Mouse (Mus musculus) spleen, postnatal 4 days (tissue): ENCODE data around the gene Ccdc33.

Experiments used
- DNase-seq, 2 experiments: peaks; one replicate each; pipeline ENCODE4 v3.0.0; 2022; ENCODE audit warnings: low spot score in 2 of 2

Ccdc33 gene

DNA sequence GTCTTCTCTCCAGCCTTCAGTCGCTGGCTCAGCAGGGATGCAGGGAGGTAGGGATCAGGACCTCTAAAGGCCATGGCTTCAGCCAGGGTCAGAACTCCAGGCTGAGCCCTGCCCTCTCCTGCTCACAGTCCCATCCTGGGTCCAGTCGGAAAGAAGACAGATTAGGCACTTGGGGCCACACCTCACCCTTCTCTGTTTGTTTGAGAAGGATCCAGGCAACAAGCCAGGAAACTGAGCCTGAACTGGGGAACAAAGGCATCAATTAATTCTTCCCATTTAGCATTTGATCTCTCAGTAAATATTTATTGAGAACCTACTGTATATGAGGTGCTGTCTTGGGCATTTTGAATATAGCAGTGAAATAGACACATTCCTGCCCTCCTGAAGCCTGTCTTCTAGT is at the start of gene Ccdc33:
Gene Ccdc33 (minus strand): TSS at position 153 of the 400 bp plus-strand sequence.
- DNase-seq: no peak

DNA sequence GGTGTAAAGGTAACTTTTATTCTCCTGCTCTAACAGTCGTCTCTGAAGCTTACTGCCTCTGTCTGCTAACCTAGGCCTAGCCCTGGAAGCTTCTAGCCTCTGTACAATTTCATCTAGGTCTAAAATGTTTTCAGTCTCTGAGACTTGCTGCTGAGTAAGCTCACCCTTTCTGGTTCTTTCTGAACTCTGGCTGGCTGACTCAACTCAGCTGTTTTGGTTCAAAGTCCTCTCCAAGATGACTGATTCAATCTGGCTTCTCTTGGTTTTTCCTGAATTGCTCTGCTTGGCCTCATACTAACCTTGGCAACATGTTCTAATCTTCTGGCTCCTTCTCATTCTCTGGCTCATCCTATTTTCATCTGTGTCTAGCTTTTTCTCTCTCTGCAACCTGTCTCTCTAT is 47.2 kb upstream of the Ccdc33 start:
- no peak for DNase-seq

DNA sequence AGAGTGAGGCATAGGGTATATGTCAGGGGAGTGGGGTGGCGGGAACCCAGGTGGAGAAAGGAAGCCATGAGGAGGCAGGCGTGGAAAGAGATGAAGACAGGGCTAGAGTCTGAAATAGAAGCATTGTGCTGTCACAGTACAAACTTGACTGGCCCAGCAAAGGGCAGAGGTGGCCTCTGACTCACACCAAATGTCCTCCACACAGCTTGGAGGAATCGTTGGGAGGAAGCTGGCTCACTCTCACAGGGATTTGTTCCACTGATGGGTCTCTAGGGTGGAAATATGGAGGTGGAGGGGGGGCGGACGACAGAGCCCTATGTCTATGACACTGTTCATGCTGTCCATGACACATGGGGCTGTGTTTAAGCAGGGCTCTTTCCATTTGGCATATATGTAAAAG is 44.5 kb upstream of the Ccdc33 start:
- no peak for DNase-seq

DNA sequence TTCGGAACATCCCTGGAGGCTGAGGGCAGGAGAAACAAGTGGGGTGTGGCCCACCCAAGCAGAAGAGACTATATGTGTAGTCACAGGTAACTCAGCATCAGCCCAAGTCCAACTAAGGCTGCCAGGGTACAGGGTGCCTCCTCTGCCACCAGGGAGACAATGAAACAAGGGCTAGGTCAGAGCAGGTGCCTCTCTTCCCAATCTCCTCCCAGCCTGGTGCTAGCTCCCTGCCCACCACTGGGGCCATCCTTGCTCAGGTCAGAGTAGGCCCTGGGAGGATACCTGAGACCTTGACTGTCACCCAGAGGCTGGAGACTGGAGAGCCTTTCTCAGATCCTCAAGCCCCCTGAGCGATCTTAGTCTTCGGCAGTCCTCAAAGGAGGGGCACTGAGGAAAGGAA is 43.5 kb upstream of the Ccdc33 start:
- no peak for DNase-seq

DNA sequence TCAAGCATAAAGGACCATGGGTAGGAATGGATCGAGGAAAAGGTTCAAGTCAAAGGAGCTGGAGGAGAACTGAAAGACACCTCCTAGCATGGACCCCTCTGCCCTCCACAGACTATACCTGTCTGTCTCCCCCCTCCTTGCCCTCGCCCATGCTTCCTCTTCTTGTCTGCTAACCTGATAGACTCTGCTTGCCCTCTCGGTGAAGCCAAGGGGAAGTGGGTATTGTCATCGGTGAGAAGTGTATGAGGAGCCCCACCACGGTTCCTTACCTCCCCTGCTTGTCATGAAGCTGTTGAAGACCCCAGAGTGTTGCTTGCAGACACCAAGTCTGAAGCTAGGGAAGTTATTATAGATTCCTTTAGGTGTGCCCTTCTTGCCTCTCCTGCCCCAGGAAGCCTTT is 41.7 kb upstream of the Ccdc33 start:
- DNase-seq: no peak

DNA sequence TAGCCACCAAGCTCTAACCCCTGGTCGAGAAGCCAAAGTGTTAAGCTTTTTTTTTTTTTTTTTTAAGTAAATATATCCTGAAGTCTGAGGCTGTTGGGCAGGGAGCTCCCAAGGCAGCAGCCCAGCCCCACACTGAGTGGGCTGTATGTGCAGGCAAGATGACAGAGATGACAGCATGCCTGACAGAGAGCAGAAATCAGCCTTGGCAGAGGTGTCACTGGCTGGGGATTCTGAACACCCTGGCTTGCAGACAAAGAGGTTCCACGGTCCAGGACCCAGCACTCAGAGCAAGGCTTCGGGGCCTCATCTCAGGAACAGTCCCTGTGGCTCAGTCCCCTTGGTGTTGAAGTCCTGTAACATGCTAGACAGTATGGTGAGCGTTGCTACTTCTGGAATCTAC is 41.2 kb upstream of the Ccdc33 start:
- DNase-seq: no peak

DNA sequence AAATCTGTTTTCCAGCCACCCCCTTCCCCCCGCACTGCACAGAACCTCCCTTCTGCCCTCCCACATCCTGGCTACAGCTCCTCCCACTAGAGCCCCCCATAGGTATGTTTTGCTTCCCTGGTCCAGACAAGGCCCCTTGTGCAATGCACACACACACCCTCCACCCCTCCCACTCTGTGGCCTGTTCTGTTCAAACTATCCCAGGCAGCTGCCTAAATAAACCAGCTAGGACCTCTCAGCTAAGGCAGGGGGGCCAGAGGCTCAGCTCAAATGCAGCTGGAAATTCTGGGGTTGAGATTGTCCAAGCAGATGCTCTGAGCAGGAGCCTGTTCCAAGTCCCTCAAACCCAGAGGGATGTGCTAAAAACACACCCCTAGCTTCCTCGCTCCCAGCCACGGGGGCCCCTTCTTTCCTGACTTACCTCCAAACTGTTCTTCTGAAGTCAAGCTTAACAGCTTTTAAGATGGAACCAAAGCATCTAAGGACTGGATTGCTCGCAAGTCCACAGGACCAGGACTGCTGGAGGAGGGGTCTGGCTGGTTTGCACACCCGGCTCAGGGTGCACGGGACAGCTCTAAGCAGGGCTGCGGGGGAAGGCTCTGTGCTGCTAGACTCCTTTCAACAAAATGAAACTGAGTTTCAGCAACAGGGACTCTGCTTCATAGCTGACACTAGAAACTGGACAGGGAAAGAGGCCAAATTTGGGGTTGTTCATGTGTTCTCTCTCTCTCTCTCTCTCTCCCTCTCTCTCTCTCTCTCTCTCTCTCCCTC is 40.1 kb upstream of the Ccdc33 start:
- DNase-seq: no peak

DNA sequence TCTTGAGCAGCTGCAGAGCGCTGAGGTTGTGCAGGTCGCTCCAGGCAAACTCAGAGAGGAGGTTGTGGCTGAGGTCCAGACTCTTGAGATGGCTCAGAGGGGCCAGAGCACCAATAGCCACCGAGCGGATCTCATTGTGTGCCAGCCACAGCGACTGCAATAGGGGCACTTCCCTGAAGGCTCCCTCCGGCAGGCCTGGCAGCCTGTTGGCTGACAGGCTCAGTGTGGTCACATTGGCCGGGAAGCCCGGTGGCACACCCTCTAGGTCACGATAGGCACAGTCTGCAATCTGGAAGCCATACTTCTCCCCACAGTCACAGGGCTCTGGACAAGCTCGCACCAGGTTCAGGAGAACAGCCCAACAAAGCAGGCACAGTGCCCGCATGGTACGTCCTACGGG is 39.2 kb upstream of the Ccdc33 start:
- DNase-seq: no peak

DNA sequence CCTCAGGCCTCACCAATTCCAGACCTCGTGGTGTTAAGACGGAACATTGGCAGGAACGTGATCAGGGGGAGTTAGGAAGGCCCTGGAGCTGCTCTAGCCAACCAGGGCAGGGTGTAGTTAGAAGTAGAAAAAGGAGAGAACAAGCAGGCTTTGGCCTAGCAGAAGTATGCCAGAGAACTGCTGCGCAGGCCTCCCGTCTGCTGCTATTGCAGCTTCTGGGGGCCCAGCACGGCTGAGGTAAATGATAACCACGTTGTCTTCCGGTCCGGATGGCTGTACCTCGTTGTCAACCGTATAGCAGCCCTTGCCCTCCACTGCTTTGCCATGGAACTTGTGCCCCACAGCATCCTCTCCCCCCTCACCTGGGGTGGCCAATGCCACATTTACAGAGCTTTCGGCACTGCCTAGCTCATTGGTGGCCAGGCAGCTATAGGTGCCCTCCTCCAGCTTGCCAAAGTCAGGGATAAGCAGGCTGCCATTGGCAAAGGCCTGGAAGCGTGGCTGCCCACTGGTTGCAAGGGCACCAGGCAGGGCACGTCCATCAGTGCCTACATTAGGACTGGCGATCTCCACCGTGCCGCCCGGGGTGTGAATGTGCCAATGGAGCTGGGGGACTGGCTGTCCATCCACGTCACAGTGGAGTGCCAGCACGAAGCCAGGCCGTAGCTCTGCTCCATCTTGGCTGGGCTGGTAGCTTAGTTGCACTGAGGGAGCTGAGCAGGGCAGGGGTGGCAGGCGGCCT is 38.4 kb upstream of the Ccdc33 start:
- DNase-seq: no peak

DNA sequence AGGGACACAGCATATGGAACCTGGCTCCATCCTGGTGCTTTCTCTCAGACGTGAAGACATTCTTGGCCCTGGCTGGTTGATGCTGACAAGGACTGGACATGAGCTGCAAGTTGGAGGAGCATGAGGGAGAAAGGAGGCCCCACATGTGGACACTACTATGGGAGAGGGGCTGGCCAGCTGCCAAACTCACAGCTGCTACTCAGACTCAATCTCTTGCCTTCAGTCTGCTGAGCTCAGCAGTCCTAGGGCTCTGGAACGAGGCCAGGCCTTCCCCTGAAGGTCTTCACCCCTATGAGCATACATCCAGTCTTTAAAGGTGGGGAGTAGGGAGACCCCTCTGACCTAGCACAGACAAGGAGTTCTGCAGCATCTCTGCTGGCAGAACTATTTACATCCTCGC is 36.7 kb upstream of the Ccdc33 start:
- peak in 1 of 2 experiments; percentile 26 for DNase-seq

DNA sequence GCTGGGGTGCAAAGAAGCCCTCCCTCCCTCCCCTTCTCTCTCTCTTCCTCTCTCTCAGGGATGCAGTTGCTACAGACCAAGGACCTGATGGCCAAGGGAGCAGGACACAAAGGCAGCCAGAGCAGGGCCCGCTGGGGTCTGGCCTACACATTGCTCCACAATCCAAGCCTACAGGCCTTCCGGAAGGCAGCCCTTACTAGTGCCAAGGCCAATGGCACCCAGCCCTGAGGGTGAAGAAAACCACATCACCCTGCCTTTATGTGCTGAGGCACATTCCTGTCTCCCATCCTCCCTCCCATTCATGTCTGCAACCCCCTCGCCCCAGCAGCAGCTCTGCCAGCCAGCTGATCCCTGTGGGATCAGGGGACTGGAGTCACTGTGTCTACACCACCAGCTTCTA is 34.5 kb upstream of the Ccdc33 start:
- no peak for DNase-seq

DNA sequence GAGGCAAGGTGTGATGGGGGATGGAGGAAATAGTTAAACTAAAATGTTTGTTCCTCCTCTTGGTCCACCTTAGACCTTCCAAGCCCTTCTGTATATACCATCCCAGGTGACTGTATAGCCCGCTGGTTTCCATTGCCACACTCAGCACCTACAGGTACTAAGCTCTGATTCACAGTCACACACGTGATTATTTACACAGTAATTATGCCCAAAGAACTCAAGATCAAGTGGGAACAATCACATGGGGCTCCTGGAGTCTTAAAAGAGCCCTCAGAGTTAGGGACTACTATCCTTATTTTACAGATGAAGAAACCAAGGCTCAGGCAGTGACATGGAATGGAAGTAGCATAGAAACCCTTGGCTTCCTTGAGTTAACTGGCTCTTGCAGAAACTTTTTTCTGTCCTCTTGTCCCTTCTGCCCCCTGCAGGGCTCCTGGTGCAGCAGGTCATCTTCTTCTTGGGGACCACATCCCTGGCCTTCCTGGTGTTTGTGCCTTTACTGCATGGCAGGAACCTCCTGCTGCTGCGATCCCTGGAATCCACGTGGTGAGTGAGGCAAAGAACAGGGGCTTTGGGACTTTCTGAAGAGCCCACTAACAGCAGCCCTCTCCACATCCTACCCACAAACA is 32.2 kb upstream of the Ccdc33 start:
- no peak for DNase-seq

DNA sequence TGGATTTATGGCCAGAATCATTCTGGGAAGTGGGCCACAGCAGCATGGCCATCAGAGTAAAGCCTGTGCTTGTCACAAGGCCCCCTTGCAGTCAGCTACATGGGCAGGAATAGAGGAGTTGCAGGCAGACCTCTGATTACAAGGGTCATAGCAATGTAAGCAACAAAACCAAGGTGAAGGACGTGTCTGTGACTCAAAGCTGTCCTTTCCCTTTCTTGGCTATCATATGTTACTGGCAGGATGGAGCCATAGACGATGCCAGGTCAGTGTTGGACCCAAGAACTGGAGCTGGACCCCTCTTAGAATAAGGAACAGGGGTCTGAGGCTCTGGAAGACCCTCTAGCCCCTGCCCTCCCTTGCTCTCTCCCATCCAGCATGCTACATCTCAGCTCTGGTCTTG is 30.2 kb upstream of the Ccdc33 start:
- DNase-seq: no peak

DNA sequence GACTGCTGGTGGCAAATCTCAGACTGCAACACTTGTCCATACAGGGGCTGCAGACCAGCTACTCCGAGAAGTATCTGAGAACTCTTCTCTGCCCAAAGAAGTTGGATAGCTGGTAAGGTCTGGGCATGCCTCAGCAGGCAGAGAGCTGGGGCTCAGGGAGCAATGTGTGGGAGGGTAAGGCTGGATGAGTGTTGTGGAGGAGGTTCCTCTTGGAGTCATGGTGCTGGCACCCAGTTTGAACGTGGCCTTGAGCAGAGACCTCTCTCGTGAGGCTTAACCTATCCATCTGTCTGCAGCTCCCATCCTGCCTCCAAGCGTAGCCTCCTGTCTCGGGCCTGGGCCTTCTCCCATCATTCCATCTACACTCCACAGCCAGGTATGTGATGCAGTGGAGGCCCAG is 26.8 kb upstream of the Ccdc33 start:
- DNase-seq: no peak

DNA sequence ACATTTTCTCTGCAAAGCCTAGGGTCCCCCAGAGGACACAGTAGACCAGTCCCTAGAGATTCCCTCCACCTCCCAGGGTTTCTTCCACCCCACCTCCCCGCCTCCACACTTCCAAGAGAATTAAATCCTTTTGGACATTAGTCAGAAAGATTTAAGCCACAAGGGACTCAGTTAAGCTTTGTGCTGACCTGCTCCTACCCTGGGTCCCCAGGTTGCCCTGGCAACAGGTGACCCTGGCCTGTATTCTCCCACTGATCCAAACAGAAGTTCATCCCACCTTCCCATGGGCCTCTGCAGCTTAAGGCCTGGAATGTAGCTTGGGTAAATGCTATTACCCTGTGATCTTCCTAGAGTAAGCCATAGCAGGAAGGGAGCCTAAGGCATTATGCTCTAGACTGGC is 26.0 kb upstream of the Ccdc33 start:
- no peak for DNase-seq

DNA sequence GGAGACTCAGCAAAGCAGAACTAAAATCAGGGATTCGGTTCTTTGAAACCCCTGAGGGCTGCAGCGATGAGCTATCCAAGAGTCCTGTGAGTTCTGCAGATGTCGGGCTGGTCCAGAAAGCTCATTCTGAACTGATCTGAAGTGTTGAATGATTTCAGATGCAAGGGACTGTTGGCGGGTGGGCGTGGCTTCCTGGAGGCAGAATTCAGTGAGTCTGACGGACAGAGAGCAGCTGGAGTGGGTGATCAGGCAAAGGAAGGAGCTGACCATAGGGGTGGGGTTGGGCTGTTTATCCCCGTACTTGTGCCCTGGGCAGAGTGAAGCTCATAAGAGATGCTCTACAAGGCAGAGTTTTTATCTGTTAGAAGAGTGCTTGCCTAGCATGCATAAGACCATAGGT is 24.8 kb upstream of the Ccdc33 start:
- DNase-seq: no peak

DNA sequence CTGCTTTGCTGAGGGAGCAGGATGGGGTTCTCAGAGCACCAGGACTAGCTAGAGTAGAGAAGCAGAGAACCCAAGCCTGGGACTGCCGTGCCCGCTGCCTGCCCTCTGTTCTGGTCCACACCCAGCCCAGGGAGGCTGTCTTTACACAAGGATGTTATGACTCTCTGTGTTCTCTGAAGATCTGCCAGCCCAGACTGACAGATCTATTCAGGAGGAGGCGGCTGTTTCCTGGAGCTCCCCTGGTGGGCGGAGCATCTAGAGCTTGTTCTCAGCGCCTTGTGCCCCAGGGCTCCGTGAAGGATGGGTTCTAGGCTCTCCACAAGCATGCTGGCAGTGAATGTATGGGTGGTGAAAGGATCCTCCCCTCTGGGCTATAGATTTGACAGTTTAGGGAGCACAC is 21.3 kb upstream of the Ccdc33 start:
- DNase-seq: no peak

DNA sequence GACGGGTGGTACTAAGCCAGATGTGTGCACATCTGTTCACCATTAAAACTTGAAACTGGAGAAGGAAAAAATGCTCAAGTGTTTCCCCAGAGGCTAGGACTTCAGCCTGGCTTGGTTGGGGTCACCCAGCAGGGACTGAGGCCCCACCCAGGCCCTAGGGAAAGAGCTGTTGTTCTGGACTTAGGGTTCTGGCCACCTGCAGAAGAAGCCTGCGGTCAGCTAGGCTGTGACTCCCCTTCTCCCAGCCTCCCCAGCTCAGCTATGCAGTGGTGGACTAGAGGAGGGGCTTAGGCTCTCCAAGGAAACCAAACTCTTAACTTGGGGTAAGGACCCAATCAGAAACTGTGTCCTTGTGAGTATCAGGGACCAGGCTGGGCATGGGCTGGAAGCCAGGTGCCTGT is 17.3 kb upstream of the Ccdc33 start:
- DNase-seq: no peak

DNA sequence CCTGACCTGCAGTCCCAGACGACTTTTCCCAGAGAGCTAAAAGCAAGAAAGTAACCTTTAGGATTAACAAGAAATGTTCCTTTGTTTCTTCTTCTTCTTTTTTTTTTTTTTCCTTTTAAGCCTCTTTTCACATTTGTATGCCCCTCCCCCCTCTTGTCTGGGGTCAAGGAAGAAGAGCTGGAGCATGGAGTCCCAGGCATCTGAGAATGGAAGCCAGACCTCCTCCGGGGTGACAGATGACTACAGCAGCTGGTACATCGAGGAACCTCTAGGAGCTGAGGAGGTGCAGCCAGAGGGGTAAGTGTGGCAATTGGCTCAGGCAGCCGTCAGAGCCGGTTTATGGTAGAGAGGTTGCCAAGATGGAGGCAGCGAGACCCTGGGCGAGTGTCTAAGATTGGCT is 16.3 kb upstream of the Ccdc33 start:
- no peak for DNase-seq

DNA sequence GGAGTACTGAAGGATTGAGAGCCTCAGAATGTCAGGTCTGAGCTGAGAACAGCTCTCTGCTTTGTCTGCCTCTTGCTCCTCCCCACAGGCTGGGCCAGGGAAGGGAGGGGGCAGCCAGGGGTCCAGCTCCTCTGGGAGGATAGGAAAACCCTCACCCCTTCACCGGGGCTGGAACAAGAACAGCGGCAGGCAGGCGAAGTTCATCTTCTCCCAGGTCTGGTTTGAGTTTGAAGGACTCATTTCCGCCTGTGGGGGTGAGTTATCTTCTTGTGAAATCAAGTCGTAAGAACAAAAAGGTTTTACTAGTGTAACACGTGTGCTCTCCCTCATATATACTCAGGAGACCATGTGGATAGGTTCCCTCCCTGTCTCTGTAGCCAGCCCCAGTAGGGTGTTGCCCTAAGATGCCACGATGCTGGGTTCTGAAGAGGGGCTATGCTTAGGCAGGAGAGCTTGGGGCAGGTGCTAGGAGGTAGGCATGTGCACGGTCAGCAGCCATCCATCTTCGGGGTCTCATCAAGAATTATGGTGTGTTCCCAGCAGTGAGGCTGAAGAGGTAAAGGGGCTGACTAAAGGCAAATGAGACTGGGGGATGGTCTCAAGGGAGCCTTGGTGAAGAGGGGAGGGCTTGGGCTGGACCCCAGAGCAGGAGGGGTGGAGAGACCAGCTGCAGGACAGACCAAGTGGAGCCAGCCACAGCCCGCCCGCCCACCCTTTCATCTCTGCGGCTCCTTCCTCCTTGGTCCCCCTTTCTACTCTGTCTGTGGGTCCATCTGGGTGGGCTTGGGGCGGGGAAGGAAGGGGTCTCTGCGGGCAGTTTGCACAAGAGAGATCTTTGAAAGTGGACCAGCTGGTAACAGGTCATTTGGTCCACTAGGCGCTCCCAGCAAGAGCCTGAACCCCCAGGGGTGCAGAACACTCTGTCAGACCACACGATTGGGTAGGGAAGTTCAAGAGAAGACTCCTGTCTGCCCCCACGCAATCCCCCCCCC is 15.6 kb upstream of the Ccdc33 start:
- DNase-seq: no peak

DNA sequence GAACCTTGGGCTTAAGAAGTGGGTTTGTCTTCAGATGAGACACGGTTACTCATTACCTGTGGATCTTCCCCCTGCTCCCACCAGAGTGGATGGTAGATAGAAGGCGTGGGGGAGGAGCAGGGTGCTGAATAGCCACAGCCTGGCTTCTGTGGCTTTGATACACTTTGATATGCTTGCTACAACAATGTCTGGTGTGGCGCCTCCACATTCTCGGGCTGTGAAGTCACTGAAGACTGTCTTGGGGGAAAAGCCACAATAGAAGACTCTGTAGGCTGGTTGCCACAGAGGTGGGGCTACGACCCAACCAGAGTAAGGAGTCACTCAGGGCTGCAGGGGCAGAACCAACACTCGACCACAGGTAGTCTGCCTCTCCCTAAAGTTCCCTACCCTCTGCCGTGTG is 13.1 kb upstream of the Ccdc33 start:
- DNase-seq: no peak

DNA sequence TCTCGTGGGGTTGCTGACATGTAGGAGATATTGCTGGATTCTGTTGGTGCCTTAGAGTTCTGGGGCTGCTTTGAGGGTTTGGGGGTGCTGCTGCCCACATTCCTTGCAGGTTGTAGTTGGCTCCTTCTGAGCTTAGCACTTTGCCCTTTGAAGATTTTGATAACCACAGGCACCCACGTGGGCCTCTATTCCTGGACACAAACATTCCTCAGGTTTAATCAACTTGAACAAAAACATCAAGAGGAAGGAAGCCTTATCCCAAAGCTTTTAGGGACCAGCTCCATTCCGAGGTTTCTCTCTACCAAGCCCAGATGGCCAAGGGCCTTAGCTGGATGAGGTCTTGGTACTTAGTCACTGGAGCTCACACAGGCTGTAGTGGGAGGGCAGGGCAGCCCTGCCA is 12.3 kb upstream of the Ccdc33 start:
- DNase-seq: no peak
